Mouse (Mus musculus): ENCODE results near the gene Zscan21.
"Not testable (repeated sequence)": the region's sequence is repeated elsewhere in the genome, so short reads cannot be mapped to it uniquely, and the experiment has no call there.

Zscan21 gene

GRCm38 (mm10) chr5:138116255-138117198 is at the start of gene Zscan21:
TSS of gene Zscan21 (plus strand) at chr5:138116903.
- peak; percentile 89 to 93 for DNase-seq

GRCm38 (mm10) chr5:138073803-138074202 is 42.9 kb upstream of the Zscan21 start:
- DNase-seq: no peak

- DNase-seq: no peak
Observed at GRCm38 (mm10) chr5:138075684-138076083, 41.0 kb upstream of the Zscan21 start.

GRCm38 (mm10) chr5:138076148-138076547 is 40.6 kb upstream of the Zscan21 start:
- DNase-seq: no peak

- no peak for DNase-seq
Observed at GRCm38 (mm10) chr5:138080456-138080855, 36.2 kb upstream of the Zscan21 start.

- DNase-seq: no peak
Observed at GRCm38 (mm10) chr5:138081446-138081845, 35.3 kb upstream of the Zscan21 start.

- DNase-seq: no peak
Observed at GRCm38 (mm10) chr5:138083318-138083900, 33.3 kb upstream of the Zscan21 start.

GRCm38 (mm10) chr5:138083936-138084335 is 32.8 kb upstream of the Zscan21 start:
- DNase-seq: no peak

- no peak for DNase-seq
Observed at GRCm38 (mm10) chr5:138084507-138084906, 32.2 kb upstream of the Zscan21 start.

- DNase-seq: peak; percentile 80 to 85
Observed at GRCm38 (mm10) chr5:138084996-138085395, 31.7 kb upstream of the Zscan21 start, which contains the start of gene Zkscan1. TSS of gene Zkscan1 (plus strand) at chr5:138085084.

- peak in 1 of 2 experiments; percentile 37 for DNase-seq
Observed at GRCm38 (mm10) chr5:138085421-138085911, 31.2 kb upstream of the Zscan21 start.

GRCm38 (mm10) chr5:138086842-138087241 is 29.9 kb upstream of the Zscan21 start:
- no peak for DNase-seq

- DNase-seq: no peak
Observed at GRCm38 (mm10) chr5:138088366-138088765, 28.3 kb upstream of the Zscan21 start.

- DNase-seq: no peak
Observed at GRCm38 (mm10) chr5:138089108-138089551, 27.6 kb upstream of the Zscan21 start.

GRCm38 (mm10) chr5:138090271-138090670 is 26.4 kb upstream of the Zscan21 start:
- peak; percentile 24 to 46 for DNase-seq

- no peak for DNase-seq
Observed at GRCm38 (mm10) chr5:138090737-138091136, 26.0 kb upstream of the Zscan21 start.

- DNase-seq: no peak
Observed at GRCm38 (mm10) chr5:138092771-138093170, 23.9 kb upstream of the Zscan21 start.

- DNase-seq: no peak
Observed at GRCm38 (mm10) chr5:138094474-138094873, 22.2 kb upstream of the Zscan21 start.

GRCm38 (mm10) chr5:138104976-138105375 is 11.7 kb upstream of the Zscan21 start:
- no peak for DNase-seq

GRCm38 (mm10) chr5:138107130-138107529 is 9.6 kb upstream of the Zscan21 start:
- no peak for DNase-seq

- DNase-seq: not testable (repeated sequence)
Observed at GRCm38 (mm10) chr5:138109847-138110396, 6.8 kb upstream of the Zscan21 start.

- no peak for DNase-seq
Observed at GRCm38 (mm10) chr5:138117199-138118015, 704 bp downstream of the Zscan21 start.

Data from cerebellum, postnatal 14 days (tissue).